Mouse (Mus musculus) monocyte, adult 2 months (primary cell): ENCODE measurements around the gene Serpina3c.

ENCODE experiments used
- DNase-seq, 2 experiments: peaks; one replicate each; pipeline ENCODE4 v3.0.0; 2022; ENCODE audit warnings: low spot score in 2 of 2, low read depth in 1 of 2

Gene Serpina3c

DNA sequence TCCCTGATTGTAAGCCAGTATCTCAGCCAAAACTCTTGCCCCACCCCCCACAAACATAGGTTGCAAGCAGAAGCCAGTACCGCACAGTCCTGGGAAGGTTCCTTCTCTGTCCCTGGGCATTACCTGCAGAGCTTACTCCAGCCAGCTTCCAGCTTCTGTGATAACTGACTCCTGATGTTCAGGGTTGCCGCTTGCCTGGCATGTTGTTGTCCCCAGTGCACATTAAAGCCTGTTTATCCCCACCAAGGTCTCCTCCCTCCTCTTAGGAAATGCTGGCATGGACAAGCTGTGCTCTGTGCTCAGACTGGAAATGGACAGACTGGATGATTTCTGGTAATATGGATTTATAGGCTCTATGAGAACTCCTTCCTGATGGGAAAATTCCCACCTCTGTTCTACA is at the start of gene Serpina3c:
Gene Serpina3c (minus strand): TSS at position 215 of the 400 bp plus-strand sequence.
- DNase-seq: no peak

- no peak for DNase-seq
Observed at GRCm38 (mm10) chr12:104190852-104191251, 37.2 kb upstream of the Serpina3c start.

DNA sequence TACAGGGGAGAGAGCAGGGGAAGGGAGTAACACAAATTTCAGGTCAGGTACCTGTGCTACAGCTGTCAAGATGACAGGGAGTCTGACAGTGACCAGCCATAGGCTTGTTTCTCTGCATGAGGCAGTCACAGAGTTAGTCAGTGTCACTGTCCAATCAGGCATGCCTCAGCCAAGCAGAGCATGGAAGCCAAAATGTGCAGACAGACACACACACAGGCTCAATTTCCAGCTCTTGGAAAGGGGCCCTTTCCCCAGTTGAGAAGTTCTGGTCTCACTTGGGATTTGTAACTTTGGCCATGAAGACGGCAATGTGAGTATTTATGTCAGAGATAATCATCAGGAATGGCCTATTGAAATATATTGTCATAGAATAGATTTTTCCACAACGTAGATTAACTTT is 35.6 kb upstream of the Serpina3c start:
- DNase-seq: no peak

DNA sequence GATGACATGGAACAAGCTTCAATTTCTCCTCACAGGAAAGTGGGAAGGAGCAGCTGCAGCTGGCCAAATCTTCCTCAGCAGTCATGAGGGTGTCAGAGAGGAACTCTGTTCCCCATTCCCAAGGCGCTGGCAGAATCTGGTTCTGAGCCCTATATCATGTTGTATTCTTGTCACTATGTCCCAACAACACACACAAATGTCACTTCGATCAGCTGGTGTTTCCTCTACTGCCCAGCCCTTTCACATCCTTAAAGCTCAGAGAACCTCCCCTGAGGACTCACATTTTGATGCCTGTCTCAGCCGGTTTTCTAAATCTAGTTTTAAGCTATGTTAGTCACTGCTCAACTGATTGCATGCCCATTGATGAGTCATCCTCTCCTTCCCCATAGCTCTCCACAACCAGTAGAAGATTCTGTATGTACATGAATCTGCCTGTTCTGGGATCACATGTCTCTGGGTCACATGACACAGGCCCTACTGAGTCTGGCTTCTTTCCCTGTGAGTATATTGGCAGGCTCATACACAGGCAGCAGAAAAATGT is 32.4 kb upstream of the Serpina3c start:
- DNase-seq: no peak

GRCm38 (mm10) chr12:104185046-104185445 is 31.4 kb upstream of the Serpina3c start:
- no peak for DNase-seq

GRCm38 (mm10) chr12:104178987-104179386 is 25.3 kb upstream of the Serpina3c start:
- no peak for DNase-seq

DNA sequence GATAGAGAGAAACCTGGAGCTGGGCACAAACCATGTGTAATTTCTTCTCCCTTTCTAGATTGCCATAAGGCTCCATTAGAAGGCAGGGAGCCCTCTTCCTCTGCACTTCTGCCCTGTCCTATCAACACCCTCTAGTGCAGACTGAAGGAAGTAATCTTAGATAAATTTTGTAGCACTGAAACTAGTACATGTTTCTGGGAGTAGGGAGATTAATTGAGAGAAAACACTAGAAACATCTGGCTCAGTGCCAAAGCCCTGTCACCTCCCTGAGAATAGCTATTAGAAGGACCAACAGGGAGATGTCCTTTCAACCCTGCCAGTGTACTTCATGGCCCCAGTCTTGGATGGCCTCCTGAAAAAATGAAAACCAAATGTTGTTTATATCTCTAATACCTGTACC is 24.9 kb upstream of the Serpina3c start:
- no peak for DNase-seq

- DNase-seq: no peak
Observed at GRCm38 (mm10) chr12:104175636-104176035, 22.0 kb upstream of the Serpina3c start.

DNA sequence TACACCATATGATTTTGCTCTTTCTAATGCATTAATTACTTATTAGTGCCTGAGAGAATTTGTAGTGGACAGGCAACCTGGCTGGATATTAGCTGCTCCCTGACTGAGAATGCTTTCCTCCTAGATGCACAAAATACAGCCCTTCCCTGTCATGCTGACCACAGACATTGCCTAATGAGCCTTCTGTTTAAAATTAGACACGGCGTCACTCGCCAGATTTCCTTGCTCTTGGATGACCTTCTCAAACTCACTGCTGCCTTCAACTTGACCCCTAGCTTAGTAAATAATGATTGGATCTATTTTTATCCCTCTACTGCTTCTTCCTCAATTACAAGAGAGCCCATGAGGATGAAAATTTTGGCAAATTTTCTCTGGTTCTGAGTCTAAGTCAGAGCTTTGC is 21.1 kb upstream of the Serpina3c start:
- no peak for DNase-seq

GRCm38 (mm10) chr12:104153041-104153645 is 527 bp downstream of the Serpina3c start:
- DNase-seq: no peak

DNA sequence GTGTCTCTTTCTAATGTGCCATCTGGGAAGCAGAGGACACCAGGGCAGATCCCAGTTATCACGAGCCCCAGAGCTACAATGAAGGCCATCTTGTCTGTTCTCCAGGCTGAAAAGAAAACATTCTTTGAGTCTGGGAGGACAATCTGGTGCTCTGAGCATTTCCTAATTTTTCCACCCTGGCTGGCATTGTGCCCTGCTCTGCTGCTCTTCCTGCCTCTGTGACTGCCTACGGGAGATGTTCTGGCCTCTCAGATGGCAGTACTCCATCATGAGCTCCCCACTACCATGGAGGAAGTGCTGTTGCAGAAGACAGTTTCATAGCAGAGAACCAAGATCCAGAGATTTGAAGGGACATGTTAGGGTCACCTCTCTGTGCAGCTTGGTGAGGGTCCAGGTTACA is 1.7 kb downstream of the Serpina3c start:
- no peak for DNase-seq

DNA sequence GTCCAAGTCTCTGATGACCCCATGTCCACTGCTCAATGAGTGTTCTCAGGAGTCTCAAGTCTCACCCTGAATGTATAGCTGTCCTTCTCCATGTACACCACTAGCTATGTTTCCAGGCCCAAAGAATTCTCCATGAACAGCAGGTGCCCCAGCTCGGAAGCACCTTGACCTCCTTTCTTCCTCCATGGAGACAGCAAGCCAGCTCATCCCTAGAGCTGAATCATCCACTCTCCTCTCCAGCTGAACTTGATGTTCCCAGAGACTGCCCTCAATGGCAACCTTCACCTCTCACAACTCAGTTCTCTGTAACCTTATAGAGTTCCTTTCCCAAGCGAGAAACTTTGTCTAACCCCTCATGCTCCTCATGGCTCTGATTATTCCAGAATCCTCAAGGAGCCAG is 8.1 kb downstream of the Serpina3c start:
- DNase-seq: no peak

GRCm38 (mm10) chr12:104143286-104143685 is 10.4 kb downstream of the Serpina3c start:
- no peak for DNase-seq

DNA sequence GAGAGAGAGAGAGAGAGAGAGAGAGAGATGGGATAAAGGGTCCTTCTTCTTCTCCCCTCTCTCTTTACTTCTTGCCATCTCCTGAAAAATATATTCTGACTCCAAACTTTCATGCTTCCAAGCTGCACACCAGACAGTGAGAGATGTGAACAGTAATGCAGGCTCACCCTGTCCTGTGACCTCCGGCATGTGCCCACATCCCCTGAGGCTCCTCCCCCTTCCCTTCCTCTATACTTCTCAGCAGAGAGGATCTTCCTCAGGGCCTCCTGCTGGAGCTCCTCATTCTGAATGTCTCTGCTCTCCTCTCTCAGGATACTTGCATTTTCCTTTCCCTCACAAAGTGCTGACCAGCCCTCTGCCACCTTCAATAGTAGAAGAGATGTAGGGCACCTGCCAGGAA is 11.2 kb downstream of the Serpina3c start:
- DNase-seq: no peak

DNA sequence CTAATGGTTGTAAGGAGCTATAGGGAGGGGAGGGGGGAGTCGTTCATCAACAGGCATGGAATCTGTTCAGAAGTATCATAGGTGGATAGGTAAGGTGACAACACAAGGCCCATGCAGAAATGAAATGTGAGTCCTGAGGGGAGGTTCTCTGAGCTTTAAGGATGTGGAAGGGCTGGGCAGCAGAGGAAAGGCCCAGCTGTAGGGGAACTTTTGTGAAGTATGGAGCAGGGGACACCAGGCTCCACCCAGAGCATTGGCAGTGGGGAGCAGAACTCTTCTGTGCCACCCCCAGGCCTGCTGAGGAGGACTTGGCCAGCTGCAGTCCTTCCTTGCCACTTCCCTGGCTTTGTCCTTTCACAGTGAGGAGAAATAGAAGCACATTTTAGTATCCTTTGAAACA is 12.2 kb downstream of the Serpina3c start:
- no peak for DNase-seq

GRCm38 (mm10) chr12:104140543-104141103 is 13.0 kb downstream of the Serpina3c start:
- DNase-seq: no peak

- DNase-seq: no peak
Observed at GRCm38 (mm10) chr12:104138216-104138615, 15.5 kb downstream of the Serpina3c start.

- no peak for DNase-seq
Observed at GRCm38 (mm10) chr12:104131041-104131440, 22.6 kb downstream of the Serpina3c start.

DNA sequence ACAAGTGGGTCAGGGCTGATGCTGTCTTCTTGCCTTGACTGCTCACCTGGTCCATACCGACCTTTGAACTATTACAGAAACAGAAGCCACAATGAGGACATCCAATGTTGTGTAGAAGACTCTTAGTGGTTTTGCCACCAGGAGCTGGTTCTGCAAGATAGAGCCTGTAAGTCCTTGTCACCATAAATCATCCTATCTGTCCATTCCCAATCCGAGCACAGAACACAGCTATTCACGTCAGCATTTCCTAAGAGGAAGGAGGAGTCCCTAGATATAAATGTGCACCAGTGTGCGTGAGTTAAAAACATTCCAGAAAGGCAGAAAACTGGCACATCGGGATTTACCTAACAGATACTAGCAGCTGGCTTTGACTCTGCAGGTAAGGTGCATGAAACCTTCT is 26.0 kb downstream of the Serpina3c start, which contains the start of gene Serpina3b:
Gene Serpina3b (plus strand): TSS at position 301 of the 400 bp plus-strand sequence.
- no peak for DNase-seq

GRCm38 (mm10) chr12:104125021-104125560 is 28.6 kb downstream of the Serpina3c start:
- no peak for DNase-seq

DNA sequence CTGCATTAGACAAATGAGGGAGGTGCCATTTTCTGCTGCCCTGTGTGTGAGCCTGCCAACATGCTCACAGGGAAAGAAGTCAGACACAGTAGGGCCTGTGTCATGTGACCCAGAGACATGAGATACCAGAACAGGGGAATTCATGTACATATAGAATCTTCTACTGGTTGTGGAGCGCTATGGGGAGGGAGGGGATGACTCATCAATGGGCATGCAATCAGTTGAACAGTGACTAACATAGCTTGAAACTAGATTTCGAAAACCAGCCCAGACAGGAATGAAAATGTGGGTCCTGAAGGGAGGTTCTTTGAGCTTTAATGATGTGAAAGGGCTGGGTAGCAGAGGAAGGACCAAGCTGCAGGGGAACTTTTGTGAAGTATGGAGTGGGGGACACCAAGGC is 29.7 kb downstream of the Serpina3c start:
- no peak for DNase-seq

DNA sequence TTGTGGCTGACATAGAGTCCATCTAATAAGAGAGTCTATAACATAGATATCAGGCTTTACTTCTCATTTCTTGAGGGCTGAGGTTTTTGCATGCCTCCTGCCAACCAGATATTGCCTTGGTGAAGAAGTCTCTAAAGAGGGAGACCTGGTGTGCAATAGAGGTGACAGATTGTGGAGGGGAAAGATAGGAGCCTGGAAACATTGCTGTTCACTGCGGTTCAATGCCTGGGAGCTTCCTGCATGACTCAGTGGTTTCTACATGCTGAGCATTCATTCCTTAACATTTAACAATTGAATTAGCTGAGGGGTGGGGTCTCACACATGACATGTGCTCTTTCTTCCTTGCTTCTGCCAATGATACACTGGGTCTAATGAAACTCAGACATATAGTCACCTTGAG is 30.6 kb downstream of the Serpina3c start:
- DNase-seq: no peak
